Mouse (Mus musculus): ENCODE measurements around the gene Gstp3. TPM values are rescaled to one million over a fixed set of nuclear protein-coding genes. Genes with fewer than 3 reads are reported as not detected.

The Gstp3 gene
- total RNA-seq (2023): 4.0 and 6.2 TPM in 2 replicates

GRCm38 (mm10) chr19:4059069-4059740 is at the start of gene Gstp3:
Gene Gstp3, minus strand, starts transcription at chr19:4059569.

GRCm38 (mm10) chr19:4099837-4100717 is 40.7 kb upstream of the Gstp3 start, which contains the start of gene Pitpnm1:
Gene Pitpnm1, plus strand, starts transcription at chr19:4099998.

GRCm38 (mm10) chr19:4096642-4097440 is 37.5 kb upstream of the Gstp3 start, which contains the start of gene Cdk2ap2:
Gene Cdk2ap2, plus strand, starts transcription at chr19:4097182.

GRCm38 (mm10) chr19:4081394-4081793 is 22.0 kb upstream of the Gstp3 start, which contains the start of gene Cabp2:
Gene Cabp2, plus strand, starts transcription at chr19:4081578.

GRCm38 (mm10) chr19:4045966-4046865 is 13.2 kb downstream of the Gstp3 start, which contains the start of gene Gstp2:
Gene Gstp2, minus strand, starts transcription at chr19:4046023.

GRCm38 (mm10) chr19:4037788-4038232 is 21.6 kb downstream of the Gstp3 start, which contains the start of gene Gstp1:
Gene Gstp1, minus strand, starts transcription at chr19:4037985.

GRCm38 (mm10) chr19:4012432-4013022 is 46.8 kb downstream of the Gstp3 start, which contains the start of gene Ndufv1:
Gene Ndufv1, minus strand, starts transcription at chr19:4012806.

Other genes starting within 250 kb of the Gstp3 start
- 104 and 157 TPM in 2 replicates for gene Chka, start 207.8 kb downstream of the Gstp3 start, total RNA-seq (2023)
- gene Tcirg1, start 152.4 kb downstream of the Gstp3 start, total RNA-seq (2023): 235 and 315 TPM in 2 replicates
- 44.6 and 47.3 TPM in 2 replicates for gene Ndufs8, start 146.8 kb downstream of the Gstp3 start, total RNA-seq (2023)
- gene Aldh3b1, start 129.8 kb downstream of the Gstp3 start, total RNA-seq (2023): 138 and 146 TPM in 2 replicates
- gene Unc93b1, start 124.4 kb downstream of the Gstp3 start, total RNA-seq (2023): 222 and 238 TPM in 2 replicates
- 12.3 and 13.0 TPM in 2 replicates for gene Aldh3b3, start 100.9 kb downstream of the Gstp3 start, total RNA-seq (2023)
- gene Aldh3b2, start 87.2 kb downstream of the Gstp3 start, total RNA-seq (2023): 14.1 and 14.2 TPM in 2 replicates
- gene Acy3, start 73.0 kb downstream of the Gstp3 start, total RNA-seq (2023): 0.41 and 0.82 TPM in 2 replicates
- not detected in 2 replicates for gene Tbx10, start 66.8 kb downstream of the Gstp3 start, total RNA-seq (2023)
- 4.5 and 5.4 TPM in 2 replicates for gene Nudt8, start 59.0 kb downstream of the Gstp3 start, total RNA-seq (2023)
- gene Gm49405, start 58.9 kb downstream of the Gstp3 start, total RNA-seq (2023): 0.59 and 0.79 TPM in 2 replicates
- gene Doc2g, start 56.3 kb downstream of the Gstp3 start, total RNA-seq (2023): 0.88 and 1.4 TPM in 2 replicates
- 40.2 and 72.5 TPM in 2 replicates for gene Ndufv1, start 46.8 kb downstream of the Gstp3 start, total RNA-seq (2023)
- gene Gstp1, start 21.6 kb downstream of the Gstp3 start, total RNA-seq (2023): 38.4 and 47.3 TPM in 2 replicates
- 12.5 and 18.8 TPM in 2 replicates for gene Gstp2, start 13.5 kb downstream of the Gstp3 start, total RNA-seq (2023)
- not detected in 2 replicates for gene Cabp2, start 22.0 kb upstream of the Gstp3 start, total RNA-seq (2023)
- gene Cdk2ap2, start 37.6 kb upstream of the Gstp3 start, total RNA-seq (2023): 295 and 307 TPM in 2 replicates
- gene Pitpnm1, start 40.4 kb upstream of the Gstp3 start, total RNA-seq (2023): 207 and 345 TPM in 2 replicates
- gene Aip, start 66.3 kb upstream of the Gstp3 start, total RNA-seq (2023): 85.4 and 90.4 TPM in 2 replicates
- 0.09 and 0.13 TPM in 2 replicates for gene Gpr152, start 80.2 kb upstream of the Gstp3 start, total RNA-seq (2023)
- 0.27 TPM in 1 of 2 replicates, not detected in the other for gene Cabp4, start 84.5 kb upstream of the Gstp3 start, total RNA-seq (2023)
- 170 and 186 TPM in 2 replicates for gene Coro1b, start 89.0 kb upstream of the Gstp3 start, total RNA-seq (2023)
- 6.2 and 13.3 TPM in 2 replicates for gene Ptprcap, start 94.0 kb upstream of the Gstp3 start, total RNA-seq (2023)
- 34.6 and 55.9 TPM in 2 replicates for gene Rps6kb2, start 103.8 kb upstream of the Gstp3 start, total RNA-seq (2023)
- gene Carns1, start 115.9 kb upstream of the Gstp3 start, total RNA-seq (2023): 38.1 and 50.5 TPM in 2 replicates
- gene Tbc1d10c, start 131.7 kb upstream of the Gstp3 start, total RNA-seq (2023): 151 and 157 TPM in 2 replicates
- 354 and 408 TPM in 2 replicates for gene Ppp1ca, start 132.5 kb upstream of the Gstp3 start, total RNA-seq (2023)
- 21.5 and 29.4 TPM in 2 replicates for gene Rad9a, start 142.1 kb upstream of the Gstp3 start, total RNA-seq (2023)
- 3.7 and 5.2 TPM in 2 replicates for gene Clcf1, start 154.7 kb upstream of the Gstp3 start, total RNA-seq (2023)
- not detected in 2 replicates for gene AC109138.7, start 154.8 kb upstream of the Gstp3 start, total RNA-seq (2023)
- gene Pold4, start 172.3 kb upstream of the Gstp3 start, total RNA-seq (2023): 48.2 and 61.9 TPM in 2 replicates
- gene Ssh3, start 209.6 kb upstream of the Gstp3 start, total RNA-seq (2023): 27.9 and 44.6 TPM in 2 replicates
- 43.5 and 55.6 TPM in 2 replicates for gene Ankrd13d, start 223.6 kb upstream of the Gstp3 start, total RNA-seq (2023)
- gene Grk2, start 246.7 kb upstream of the Gstp3 start, total RNA-seq (2023): 421 and 572 TPM in 2 replicates

Data from neutrophil, adult 65 days (primary cell).